Mouse (Mus musculus) spleen, adult 12 weeks (tissue): ENCODE data around the gene Cmc2.
A peak's percentile ranks its signal among the peaks of the same experiment; 100 is the strongest.

Experiments used
- DNase-seq: peaks from one replicate; pipeline ENCODE4 v3.0.0; 2022; ENCODE audit warnings: low spot score

The Cmc2 gene

GRCm38 (mm10) chr8:116905836-116906235 is 15.4 kb downstream of the Cmc2 start:
- no peak for DNase-seq

- DNase-seq: no peak
These were observed 16.0 kb downstream of the Cmc2 start for GRCm38 (mm10) chr8:116905252-116905651.

GRCm38 (mm10) chr8:116904736-116905135 is 16.5 kb downstream of the Cmc2 start:
- no peak for DNase-seq

- no peak for DNase-seq
These were observed 25.7 kb downstream of the Cmc2 start for GRCm38 (mm10) chr8:116895521-116895920.

- no peak for DNase-seq
These were observed 27.3 kb downstream of the Cmc2 start for GRCm38 (mm10) chr8:116893938-116894337.

GRCm38 (mm10) chr8:116892636-116893035 is 28.6 kb downstream of the Cmc2 start:
- DNase-seq: no peak

GRCm38 (mm10) chr8:116892130-116892529 is 29.1 kb downstream of the Cmc2 start:
- DNase-seq: no peak

- no peak for DNase-seq
These were observed 29.8 kb downstream of the Cmc2 start for GRCm38 (mm10) chr8:116891446-116891845.

- DNase-seq: no peak
These were observed 33.4 kb downstream of the Cmc2 start for GRCm38 (mm10) chr8:116887813-116888212.

GRCm38 (mm10) chr8:116881396-116881795 is 39.9 kb downstream of the Cmc2 start:
- no peak for DNase-seq

- no peak for DNase-seq
These were observed 45.3 kb downstream of the Cmc2 start for GRCm38 (mm10) chr8:116875798-116876450.

- DNase-seq: no peak
These were observed 47.3 kb downstream of the Cmc2 start for GRCm38 (mm10) chr8:116873986-116874385.

- DNase-seq: no peak
These were observed 47.7 kb downstream of the Cmc2 start for GRCm38 (mm10) chr8:116873586-116873985.

GRCm38 (mm10) chr8:116872761-116873342 is 48.4 kb downstream of the Cmc2 start:
- no peak for DNase-seq

- no peak for DNase-seq
These were observed 52.6 kb downstream of the Cmc2 start for GRCm38 (mm10) chr8:116868699-116869098.

GRCm38 (mm10) chr8:116867321-116867720 is 53.9 kb downstream of the Cmc2 start:
- DNase-seq: no peak

GRCm38 (mm10) chr8:116866118-116866903 is 54.9 kb downstream of the Cmc2 start:
- DNase-seq: peak; percentile 39

GRCm38 (mm10) chr8:116864514-116864913 is 56.7 kb downstream of the Cmc2 start:
- no peak for DNase-seq

GRCm38 (mm10) chr8:116864022-116864387 is 57.2 kb downstream of the Cmc2 start:
- no peak for DNase-seq

GRCm38 (mm10) chr8:116863357-116864021 is 57.8 kb downstream of the Cmc2 start:
- no peak for DNase-seq

GRCm38 (mm10) chr8:116862191-116862590 is 59.1 kb downstream of the Cmc2 start:
- DNase-seq: no peak

GRCm38 (mm10) chr8:116852042-116852441 is 69.2 kb downstream of the Cmc2 start:
- DNase-seq: no peak

GRCm38 (mm10) chr8:116848042-116848441 is 73.2 kb downstream of the Cmc2 start:
- DNase-seq: no peak
